Mouse (Mus musculus) liver, postnatal 0 days (tissue): ENCODE measurements around the gene Dcaf17.

ENCODE experiments used
- CTCF ChIP-seq: sonication (generic); IDR thresholded peaks from 2 replicates; pipeline ENCODE4 v1.5.1; 2016; ENCODE audit warnings: antibody characterized with exemption, low read depth
- EP300 ChIP-seq: IDR thresholded peaks from 2 replicates; pipeline ENCODE4 v1.6.1; 2016; ENCODE audit warnings: antibody characterized with exemption, low read depth, mild to moderate bottlenecking

- TF ChIP-seq CTCF: no peak
- TF ChIP-seq EP300: no peak
These were observed 66.3 kb downstream of the Dcaf17 start for GRCm38 (mm10) chr2:71121406-71121805.
